Mouse (Mus musculus) granulocyte monocyte progenitor cell, adult 5-6 weeks (primary cell): Measurements from ENCODE around the gene Olfr1434. TPM values are rescaled to one million over a fixed set of nuclear protein-coding genes. Genes with fewer than 3 reads are reported as not detected.
"Not testable (repeated sequence)": the region's sequence is repeated elsewhere in the genome, so short reads cannot be mapped to it uniquely, and the experiment has no call there.

Experiments
- ATAC-seq: replicated peaks from 2 replicates; pipeline ENCODE4 v1.8.0; 2016; ENCODE audit warnings: mild to moderate bottlenecking, moderate TSS enrichment, inconsistent platforms; ENCODE audit not compliant: poor library complexity, severe bottlenecking
- total RNA-seq, 2 experiments: library from RNA; stranded (forward) in 1 of 2; stranded (reverse) in 1 of 2; fragments of 200-712, 200-1000 nt in 1 of 2; fragments of >200 nt in 1 of 2; fragmentation: Nextera tagmentation in 1 of 2; gene quantifications; 2 replicates each; pipeline ENCODE4 v1.2.3; 2014 to 2017

Gene Olfr1434
- total RNA-seq (2014; fragmentation: Nextera tagmentation) (not detected in 2 replicates), total RNA-seq (2017) (not detected in 2 replicates)

DNA sequence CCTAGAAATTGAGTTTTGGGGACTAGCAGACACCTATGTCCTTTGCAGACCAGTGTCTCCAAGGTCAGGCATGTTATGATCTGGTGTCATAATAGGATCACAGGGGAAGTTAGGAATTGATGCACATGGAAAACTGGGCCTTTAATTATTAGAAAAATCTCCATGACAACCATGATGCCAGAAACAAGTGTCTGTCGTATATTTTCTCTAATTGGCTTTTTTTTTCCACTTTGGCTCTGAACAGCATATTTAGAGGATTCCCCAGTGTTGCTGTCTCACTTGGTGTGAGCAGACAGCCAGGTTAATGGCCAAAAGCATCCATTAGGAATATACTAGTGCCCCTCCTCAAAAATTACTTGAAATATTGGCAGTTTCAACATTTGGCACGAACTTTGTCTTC is at the start of gene Olfr1434:
TSS of gene Olfr1434 (plus strand) at position 301 of the 400 bp plus-strand sequence.
- ATAC-seq: no peak

DNA sequence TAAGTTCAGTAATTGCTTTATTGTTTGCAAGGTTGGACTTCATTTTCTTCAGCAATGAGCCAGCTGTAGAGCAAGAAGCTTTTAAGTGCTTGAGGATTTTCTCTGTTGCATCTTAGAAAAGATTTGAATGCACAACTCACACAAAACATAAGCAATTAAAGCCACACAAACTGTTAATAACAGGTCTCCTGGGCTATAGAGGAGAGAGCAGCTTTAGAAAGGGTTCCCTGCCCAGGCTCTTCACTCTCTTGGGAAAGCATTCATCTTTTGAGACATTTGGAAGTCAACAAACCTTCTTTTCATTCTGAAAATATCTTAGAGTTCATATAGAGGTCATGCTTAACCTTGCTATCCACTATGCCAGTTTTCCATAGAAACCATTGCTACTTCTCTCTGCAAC is 47.2 kb upstream of the Olfr1434 start, which contains the start of gene Olfr1432:
TSS of gene Olfr1432 (minus strand) at position 101 of the 400 bp plus-strand sequence.
- not testable (repeated sequence) for ATAC-seq

DNA sequence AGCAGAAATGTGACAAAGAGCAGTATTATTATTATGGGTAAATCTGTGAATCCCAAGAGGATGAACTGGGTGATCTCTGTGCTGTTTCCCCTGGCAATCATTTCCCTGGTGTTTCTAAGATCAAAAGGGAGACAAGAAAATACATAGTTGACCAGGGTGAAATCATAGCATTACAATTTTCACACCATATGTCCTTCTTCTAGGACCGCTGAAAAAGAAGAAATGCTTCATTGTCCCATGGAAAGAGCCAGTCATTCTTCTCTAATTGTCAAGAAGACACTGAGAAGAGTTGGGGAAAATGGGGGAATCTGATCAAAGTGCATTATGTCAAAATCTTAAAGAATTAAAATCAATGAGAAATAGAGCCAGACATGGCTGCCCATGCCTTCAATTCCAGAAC is 38.1 kb upstream of the Olfr1434 start, which contains the start of gene Olfr262:
TSS of gene Olfr262 (minus strand) at position 101 of the 400 bp plus-strand sequence.
- ATAC-seq: no peak

DNA sequence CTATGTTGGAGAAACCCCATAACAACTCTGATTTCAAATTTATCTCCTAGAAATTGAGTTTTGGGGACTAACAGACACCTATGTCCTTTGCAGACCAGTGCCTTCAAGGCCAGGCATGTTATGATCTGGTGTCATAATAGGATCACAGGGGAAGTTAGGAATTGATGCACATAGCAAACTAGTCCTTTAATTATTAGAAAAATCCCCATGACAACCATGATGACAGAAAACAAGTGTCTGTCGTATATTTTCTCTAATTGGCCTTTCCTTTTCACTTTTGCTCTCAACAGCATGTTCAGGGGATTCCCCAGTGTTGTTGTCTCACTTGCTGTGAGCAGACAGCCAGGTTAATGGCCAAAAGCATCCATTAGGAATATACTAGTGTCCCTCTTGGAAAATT is 18.9 kb upstream of the Olfr1434 start, which contains the start of gene Olfr235:
TSS of gene Olfr235 (plus strand) at position 301 of the 400 bp plus-strand sequence.
- no peak for ATAC-seq

GRCm38 (mm10) chr19:12292979-12293378 is 13.3 kb downstream of the Olfr1434 start:
- ATAC-seq: no peak

- not testable (repeated sequence) for ATAC-seq
Observed at GRCm38 (mm10) chr19:12299030-12299429, 19.4 kb downstream of the Olfr1434 start, which contains the start of gene Olfr1436. TSS of gene Olfr1436 (minus strand) at chr19:12299130.

- ATAC-seq: no peak
Observed at GRCm38 (mm10) chr19:12325001-12325400, 45.3 kb downstream of the Olfr1434 start, which contains the start of gene Olfr1437. TSS of gene Olfr1437 (minus strand) at chr19:12325101.

Other genes with a start within 250 kb of the Olfr1434 start
- gene Olfr1423, start 238.5 kb upstream of the Olfr1434 start, total RNA-seq (2014; fragmentation: Nextera tagmentation): not detected in 2 replicates
- gene Olfr1423, start 238.5 kb upstream of the Olfr1434 start, total RNA-seq (2017): not detected in 2 replicates
- gene Olfr1424, start 217.2 kb upstream of the Olfr1434 start, total RNA-seq (2014; fragmentation: Nextera tagmentation): not detected in 2 replicates
- not detected in 2 replicates for gene Olfr1424, start 217.2 kb upstream of the Olfr1434 start, total RNA-seq (2017)
- not detected in 2 replicates for gene Olfr1425, start 202.1 kb upstream of the Olfr1434 start, total RNA-seq (2014; fragmentation: Nextera tagmentation)
- gene Olfr1425, start 202.1 kb upstream of the Olfr1434 start, total RNA-seq (2017): not detected in 2 replicates
- not detected in 2 replicates for gene Olfr1426, start 187.8 kb upstream of the Olfr1434 start, total RNA-seq (2014; fragmentation: Nextera tagmentation)
- gene Olfr1426, start 187.8 kb upstream of the Olfr1434 start, total RNA-seq (2017): not detected in 2 replicates
- not detected in 2 replicates for gene Olfr1427, start 176.5 kb upstream of the Olfr1434 start, total RNA-seq (2014; fragmentation: Nextera tagmentation)
- not detected in 2 replicates for gene Olfr1427, start 176.5 kb upstream of the Olfr1434 start, total RNA-seq (2017)
- not detected in 2 replicates for gene Olfr1428, start 164.0 kb upstream of the Olfr1434 start, total RNA-seq (2014; fragmentation: Nextera tagmentation)
- gene Olfr1428, start 164.0 kb upstream of the Olfr1434 start, total RNA-seq (2017): not detected in 2 replicates
- gene Olfr76, start 156.7 kb upstream of the Olfr1434 start, total RNA-seq (2014; fragmentation: Nextera tagmentation): not detected in 2 replicates
- not detected in 2 replicates for gene Olfr76, start 156.7 kb upstream of the Olfr1434 start, total RNA-seq (2017)
- not detected in 2 replicates for gene Olfr1555-ps1, start 109.7 kb upstream of the Olfr1434 start, total RNA-seq (2014; fragmentation: Nextera tagmentation)
- gene Olfr1555-ps1, start 109.7 kb upstream of the Olfr1434 start, total RNA-seq (2017): not detected in 2 replicates
- not detected in 2 replicates for gene Olfr1431, start 79.2 kb upstream of the Olfr1434 start, total RNA-seq (2014; fragmentation: Nextera tagmentation)
- gene Olfr1431, start 79.2 kb upstream of the Olfr1434 start, total RNA-seq (2017): not detected in 2 replicates
- not detected in 2 replicates for gene Olfr1432, start 47.3 kb upstream of the Olfr1434 start, total RNA-seq (2014; fragmentation: Nextera tagmentation)
- gene Olfr1432, start 47.3 kb upstream of the Olfr1434 start, total RNA-seq (2017): not detected in 2 replicates
- gene Olfr262, start 38.2 kb upstream of the Olfr1434 start, total RNA-seq (2014; fragmentation: Nextera tagmentation): not detected in 2 replicates
- gene Olfr262, start 38.2 kb upstream of the Olfr1434 start, total RNA-seq (2017): not detected in 2 replicates
- not detected in 2 replicates for gene Olfr235, start 18.8 kb upstream of the Olfr1434 start, total RNA-seq (2014; fragmentation: Nextera tagmentation)
- gene Olfr235, start 18.8 kb upstream of the Olfr1434 start, total RNA-seq (2017): not detected in 2 replicates
- not detected in 2 replicates for gene Olfr1436, start 19.3 kb downstream of the Olfr1434 start, total RNA-seq (2014; fragmentation: Nextera tagmentation)
- not detected in 2 replicates for gene Olfr1436, start 19.3 kb downstream of the Olfr1434 start, total RNA-seq (2017)
- gene Olfr1437, start 45.2 kb downstream of the Olfr1434 start, total RNA-seq (2014; fragmentation: Nextera tagmentation): not detected in 2 replicates
- not detected in 2 replicates for gene Olfr1437, start 45.2 kb downstream of the Olfr1434 start, total RNA-seq (2017)
- not detected in 2 replicates for gene Olfr1438-ps1, start 56.1 kb downstream of the Olfr1434 start, total RNA-seq (2014; fragmentation: Nextera tagmentation)
- not detected in 2 replicates for gene Olfr1438-ps1, start 56.1 kb downstream of the Olfr1434 start, total RNA-seq (2017)
- not detected in 2 replicates for gene Olfr1440, start 107.4 kb downstream of the Olfr1434 start, total RNA-seq (2014; fragmentation: Nextera tagmentation)
- not detected in 2 replicates for gene Olfr1440, start 107.4 kb downstream of the Olfr1434 start, total RNA-seq (2017)
- gene Olfr1441, start 137.6 kb downstream of the Olfr1434 start, total RNA-seq (2014; fragmentation: Nextera tagmentation): not detected in 2 replicates
- not detected in 2 replicates for gene Olfr1441, start 137.6 kb downstream of the Olfr1434 start, total RNA-seq (2017)
- gene Pfpl, start 148.1 kb downstream of the Olfr1434 start, total RNA-seq (2014; fragmentation: Nextera tagmentation): not detected in 2 replicates
- gene Pfpl, start 148.1 kb downstream of the Olfr1434 start, total RNA-seq (2017): not detected in 2 replicates
- 62.2 and 69.2 TPM in 2 replicates for gene Mpeg1, start 180.9 kb downstream of the Olfr1434 start, total RNA-seq (2014; fragmentation: Nextera tagmentation)
- gene Mpeg1, start 180.9 kb downstream of the Olfr1434 start, total RNA-seq (2017): 53.0 and 54.8 TPM in 2 replicates
- 48.3 and 48.4 TPM in 2 replicates for gene Dtx4, start 221.6 kb downstream of the Olfr1434 start, total RNA-seq (2014; fragmentation: Nextera tagmentation)
- 38.7 and 47.3 TPM in 2 replicates for gene Dtx4, start 221.6 kb downstream of the Olfr1434 start, total RNA-seq (2017)